Mouse (Mus musculus): ENCODE data around the gene Sarm1. TPM values are rescaled to one million over a fixed set of nuclear protein-coding genes. Genes with fewer than 3 reads are reported as not detected.

The Sarm1 gene
- polyA plus RNA-seq, 1 experiment from 2014 or later, result 45.0 TPM

DNA sequence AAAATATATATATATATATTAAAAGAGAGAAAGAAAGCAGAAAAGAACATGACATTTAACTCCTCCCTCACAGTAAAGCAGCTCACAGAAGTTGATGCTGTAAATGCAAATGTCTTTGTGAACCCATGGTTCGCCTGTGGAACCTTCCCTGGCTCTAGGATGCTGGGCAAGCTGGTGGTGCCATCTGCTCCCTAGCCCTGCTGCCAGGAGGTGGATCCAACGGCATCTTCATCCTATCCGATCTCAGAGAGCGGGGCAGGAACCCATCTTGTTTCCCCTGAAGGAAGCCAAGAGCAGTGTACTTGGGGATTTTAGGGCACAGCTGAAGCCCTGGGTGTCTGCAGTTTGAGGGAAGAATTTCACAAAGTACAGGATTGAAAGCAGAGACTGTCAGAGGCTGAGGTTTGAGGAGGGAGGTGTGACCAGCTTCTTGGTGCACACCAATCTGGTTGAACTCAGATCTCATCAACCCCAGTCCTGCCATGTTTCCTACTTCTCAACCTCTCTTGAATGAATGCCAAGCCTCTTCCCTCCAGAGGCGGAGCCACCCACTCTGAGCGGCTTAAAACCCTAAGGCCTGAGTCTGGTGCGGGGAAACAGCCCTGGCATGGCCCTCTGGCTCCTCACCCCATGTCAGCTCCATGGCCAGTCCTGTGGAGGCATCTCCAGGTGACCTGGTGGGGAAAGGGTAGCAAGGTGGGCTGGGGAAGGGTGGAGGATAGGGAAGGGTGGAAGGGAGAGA, 5.5 kb upstream of the Sarm1 start, which contains the start of gene Sebox:
Sebox (plus strand) TSS at position 539 of the 742 bp plus-strand sequence.
- Histone ChIP-seq H3K36me3 (peaks cover 31% of the 10 kb centered on the region), H3K4me3 (no peak within 1 kb of the TSS), H3K4me1 (replicated peaks) (peaks cover 6% of the 10 kb centered on the region), H3K27ac (no peak within 1 kb of the TSS), H3K4me2 (no peak within 1 kb of the TSS), H3K9me3 (no peaks in the 10 kb centered on the region), H3K9ac (no peak within 1 kb of the TSS), H3K27me3 (peaks cover 27% of the 10 kb centered on the region)
- no peak for ATAC-seq (ENCODE audit: low FRiP score)
- WGBS, result 69% methylated on average over 7 of the region's 7 CpGs

DNA sequence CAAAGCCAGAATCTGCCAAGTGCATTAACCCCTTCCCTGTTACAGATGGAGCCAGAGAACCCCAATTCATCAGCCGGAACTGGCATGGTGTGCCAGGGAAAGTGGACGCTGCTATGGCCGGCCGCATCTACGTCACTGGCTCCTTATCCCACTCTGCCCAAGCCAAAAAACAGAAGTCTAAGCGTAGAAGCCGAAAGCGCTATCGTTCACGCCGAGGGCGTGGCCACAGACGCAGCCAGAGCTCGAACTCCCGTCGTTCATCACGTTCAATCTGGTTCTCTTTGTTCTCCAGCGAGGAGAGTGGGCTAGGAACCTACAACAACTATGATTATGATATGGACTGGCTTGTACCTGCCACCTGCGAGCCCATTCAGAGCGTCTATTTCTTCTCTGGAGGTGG, 4.0 kb upstream of the Sarm1 start:
- Histone ChIP-seq H3K27ac (no peak overlapping the region), H3K9me3 (no peaks in the 10 kb centered on the region), H3K27me3 (peaks cover 27% of the 10 kb centered on the region), H3K4me3 (no peak overlapping the region), H3K4me1 (replicated peaks) (peaks cover 11% of the 10 kb centered on the region), H3K4me2 (0 out of 2 replicates have a peak overlapping the region, but pooled peaks have one; percentile 13), H3K36me3 (peaks cover 16% of the 10 kb centered on the region), H3K9ac (no peak overlapping the region)
- 86% methylated on average over 20 of the region's 20 CpGs for WGBS
- ATAC-seq (ENCODE audit: low FRiP score), result no peak

DNA sequence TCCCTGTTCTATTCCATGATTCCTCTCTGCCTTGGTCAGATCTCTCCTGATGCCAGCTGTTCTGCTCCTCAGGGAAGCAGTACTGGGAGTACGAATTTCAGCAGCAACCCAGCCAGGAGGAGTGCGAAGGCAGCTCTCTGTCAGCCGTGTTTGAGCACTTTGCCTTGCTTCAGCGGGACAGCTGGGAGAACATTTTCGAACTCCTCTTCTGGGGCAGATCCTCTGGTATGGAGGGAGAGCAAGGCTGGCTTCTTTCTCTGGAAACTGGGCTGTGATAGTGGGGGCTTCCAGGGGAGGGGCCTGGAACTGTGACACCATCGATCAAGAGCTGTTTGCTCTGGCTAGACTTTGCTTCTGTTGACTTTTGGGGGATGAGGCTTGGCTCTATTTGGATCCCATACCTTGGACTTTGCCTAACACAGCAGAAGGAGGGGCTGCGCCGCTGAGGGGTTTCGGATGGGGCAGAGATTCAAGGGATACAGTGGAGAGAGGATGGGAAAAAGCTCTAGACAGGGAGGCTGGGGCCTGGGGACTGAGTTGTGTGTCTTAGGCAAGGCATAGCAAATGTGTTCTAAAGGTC, 3.2 kb upstream of the Sarm1 start:
- Histone ChIP-seq H3K9ac (peak overlapping the region; percentile 53; the same call in 1 of the 2 replicates), H3K4me2 (peak overlapping the region; percentile 18; the same call in 1 of the 2 replicates), H3K36me3 (peaks cover 7% of the 10 kb centered on the region), H3K27ac (no peak overlapping the region), H3K4me3 (peak overlapping the region; percentile 18), H3K27me3 (peaks cover 27% of the 10 kb centered on the region), H3K9me3 (no peaks in the 10 kb centered on the region), H3K4me1 (replicated peaks) (peaks cover 20% of the 10 kb centered on the region)
- ATAC-seq (ENCODE audit: low FRiP score), result no peak
- WGBS, result 79% methylated on average over 9 of the region's 9 CpGs

DNA sequence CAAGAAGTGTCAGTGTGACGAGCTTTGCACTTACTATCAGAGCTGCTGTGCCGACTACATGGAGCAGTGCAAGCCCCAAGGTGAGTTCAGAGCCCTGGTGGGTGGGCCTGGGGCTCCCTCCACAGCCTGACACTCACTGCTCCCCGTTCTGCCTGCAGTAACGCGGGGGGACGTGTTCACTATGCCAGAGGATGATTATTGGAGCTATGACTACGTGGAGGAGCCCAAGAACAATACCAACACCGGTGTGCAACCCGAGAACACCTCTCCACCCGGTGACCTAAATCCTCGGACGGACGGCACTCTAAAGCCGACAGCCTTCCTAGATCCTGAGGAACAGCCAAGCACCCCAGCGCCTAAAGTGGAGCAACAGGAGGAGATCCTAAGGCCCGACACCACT, 2.0 kb upstream of the Sarm1 start:
- Histone ChIP-seq H3K4me1 (replicated peaks) (peaks cover 31% of the 10 kb centered on the region), H3K9me3 (no peaks in the 10 kb centered on the region), H3K4me2 (peak overlapping the region; percentile 6), H3K36me3 (no peaks in the 10 kb centered on the region), H3K27ac (peak overlapping the region; percentile 19; the same call in 1 of the 2 replicates), H3K27me3 (peaks cover 35% of the 10 kb centered on the region), H3K9ac (0 out of 2 replicates have a peak overlapping the region, but pooled peaks have one; percentile 53), H3K4me3 (peak overlapping the region; percentile 18)
- ATAC-seq (ENCODE audit: low FRiP score), result no peak
- WGBS, result 56% methylated on average over 16 of the region's 16 CpGs

DNA sequence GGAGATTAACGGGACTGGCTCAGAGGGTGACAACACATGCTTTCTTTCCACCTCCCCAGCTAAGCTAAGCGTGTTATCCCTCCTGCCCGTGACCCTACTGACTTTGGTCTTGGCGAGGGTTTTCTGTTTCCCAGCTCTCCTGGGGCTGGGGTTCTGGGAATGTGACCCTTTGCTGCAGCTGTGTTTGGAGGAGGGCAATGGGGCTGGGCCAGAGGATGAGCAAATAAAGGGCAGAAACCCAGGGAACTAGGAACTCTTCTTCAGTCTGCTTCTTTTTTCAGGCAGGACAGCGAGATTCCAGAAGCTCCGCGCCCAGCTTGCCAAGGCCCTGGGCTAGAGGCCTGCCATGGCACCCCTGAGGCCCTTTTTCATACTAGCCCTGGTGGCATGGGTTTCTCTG, 1.4 kb upstream of the Sarm1 start, which contains the start of gene Vtn:
Vtn (plus strand) TSS at position 88 of the 400 bp plus-strand sequence.
- 50% methylated on average over 7 of the region's 7 CpGs for WGBS
- H3K4me3 ChIP-seq, result peak within 1 kb of the TSS; percentile 73
- no peaks in the 10 kb centered on the region for H3K9me3 ChIP-seq
- no peak for ATAC-seq (ENCODE audit: low FRiP score)
- H3K4me1 ChIP-seq (replicated peaks), result peaks cover 37% of the 10 kb centered on the region
- no peaks in the 10 kb centered on the region for H3K36me3 ChIP-seq
- H3K9ac ChIP-seq, result peak within 1 kb of the TSS; percentile 72
- H3K27me3 ChIP-seq, result peaks cover 40% of the 10 kb centered on the region
- peak within 1 kb of the TSS; percentile 96 for H3K27ac ChIP-seq
- H3K4me2 ChIP-seq, result peak within 1 kb of the TSS; percentile 71

DNA sequence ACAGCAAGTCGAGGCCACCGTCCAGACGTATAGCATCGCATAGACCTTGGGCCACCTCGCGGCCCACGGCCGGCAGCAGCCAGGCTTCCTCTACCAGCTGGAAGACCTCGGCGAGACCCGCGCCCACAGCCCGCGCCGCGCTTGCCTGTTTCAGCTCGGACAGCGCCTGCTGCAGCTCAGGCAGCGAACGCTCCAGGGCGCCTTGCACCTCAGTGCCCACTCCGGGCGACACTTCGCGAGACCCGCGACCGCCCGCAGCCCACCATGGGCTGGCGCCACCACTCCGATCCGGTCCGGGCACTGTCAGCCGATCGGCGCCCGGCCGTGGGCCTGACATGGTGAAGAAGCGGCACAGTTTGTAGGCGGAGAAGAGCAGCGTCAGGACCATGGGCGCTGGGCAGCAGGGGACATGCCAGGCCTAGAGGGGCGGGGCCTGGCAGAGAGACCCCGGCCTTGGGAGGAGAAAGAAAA, 448 bp downstream of the Sarm1 start:
- Histone ChIP-seq H3K27ac (peak overlapping the region; percentile 96), H3K36me3 (no peaks in the 10 kb centered on the region), H3K9ac (peak overlapping the region; percentile 94), H3K27me3 (peaks cover 47% of the 10 kb centered on the region), H3K4me2 (peak overlapping the region; percentile 71), H3K4me3 (peak overlapping the region; percentile 73), H3K9me3 (no peaks in the 10 kb centered on the region), H3K4me1 (replicated peaks) (peaks cover 37% of the 10 kb centered on the region)
- under 1% methylated on average over 44 of the region's 44 CpGs for WGBS
- peak; percentile 86 for ATAC-seq (ENCODE audit: low FRiP score)

DNA sequence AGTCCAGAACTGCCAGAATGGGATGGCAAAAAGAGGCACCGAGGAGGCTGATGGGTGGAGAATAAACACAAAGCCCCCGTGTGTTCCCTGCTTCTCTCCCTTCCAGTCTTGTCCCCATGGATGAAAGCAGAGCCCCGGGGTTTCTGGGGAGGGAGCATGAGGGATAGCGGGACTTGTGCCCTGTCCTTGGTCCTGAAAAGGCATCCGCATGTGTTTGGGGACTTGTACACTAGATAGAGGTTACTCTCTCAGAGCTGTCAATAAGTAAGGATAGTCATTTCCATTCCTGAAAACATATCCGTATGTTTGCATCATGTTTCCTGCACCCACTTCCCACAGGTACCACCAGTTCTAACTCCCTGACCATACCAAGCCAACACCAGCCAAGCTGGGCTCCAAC, 1.6 kb downstream of the Sarm1 start:
- WGBS, result 9% methylated on average over 6 of the region's 6 CpGs
- no peaks in the 10 kb centered on the region for H3K9me3 ChIP-seq
- no peaks in the 10 kb centered on the region for H3K36me3 ChIP-seq
- H3K4me2 ChIP-seq, result peak overlapping the region; percentile 71
- no peak overlapping the region for H3K27ac ChIP-seq
- peaks cover 41% of the 10 kb centered on the region for H3K4me1 ChIP-seq (replicated peaks)
- H3K27me3 ChIP-seq, result peaks cover 48% of the 10 kb centered on the region
- peak overlapping the region; percentile 73 for H3K4me3 ChIP-seq
- H3K9ac ChIP-seq, result peak overlapping the region; percentile 94
- no peak for ATAC-seq (ENCODE audit: low FRiP score)

DNA sequence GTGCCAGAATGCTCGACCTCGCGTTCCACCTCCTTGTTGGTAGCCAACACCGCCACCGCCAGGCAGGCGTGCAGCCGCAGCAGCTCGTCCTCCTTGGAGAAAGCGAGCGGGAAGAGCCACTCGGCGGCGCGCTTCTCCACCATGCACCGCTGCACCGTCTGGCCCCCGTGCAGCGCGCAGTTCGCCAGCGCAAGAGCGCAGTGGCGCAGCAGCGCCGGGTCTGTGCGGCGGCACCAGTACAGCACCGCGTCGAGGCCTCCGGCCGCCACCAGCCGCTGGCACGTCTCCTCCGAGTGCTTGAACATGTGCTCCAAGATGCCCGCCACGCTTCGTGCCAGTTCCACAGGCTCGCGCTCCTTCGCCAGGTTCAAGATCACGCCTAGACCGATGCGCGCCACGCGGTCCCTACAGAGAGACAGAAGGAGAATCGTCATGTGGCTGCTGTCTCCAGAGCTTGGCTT, 6.7 kb downstream of the Sarm1 start:
- Histone ChIP-seq H3K27ac (peak overlapping the region; percentile 50), H3K9ac (peak overlapping the region; percentile 62), H3K27me3 (peaks cover 69% of the 10 kb centered on the region), H3K36me3 (peaks cover 27% of the 10 kb centered on the region), H3K4me1 (replicated peaks) (peaks cover 32% of the 10 kb centered on the region), H3K9me3 (no peaks in the 10 kb centered on the region), H3K4me3 (peak overlapping the region; percentile 32), H3K4me2 (peak overlapping the region; percentile 54)
- peak; percentile 81 for ATAC-seq (ENCODE audit: low FRiP score)
- 10% methylated on average over 47 of the region's 48 CpGs for WGBS

DNA sequence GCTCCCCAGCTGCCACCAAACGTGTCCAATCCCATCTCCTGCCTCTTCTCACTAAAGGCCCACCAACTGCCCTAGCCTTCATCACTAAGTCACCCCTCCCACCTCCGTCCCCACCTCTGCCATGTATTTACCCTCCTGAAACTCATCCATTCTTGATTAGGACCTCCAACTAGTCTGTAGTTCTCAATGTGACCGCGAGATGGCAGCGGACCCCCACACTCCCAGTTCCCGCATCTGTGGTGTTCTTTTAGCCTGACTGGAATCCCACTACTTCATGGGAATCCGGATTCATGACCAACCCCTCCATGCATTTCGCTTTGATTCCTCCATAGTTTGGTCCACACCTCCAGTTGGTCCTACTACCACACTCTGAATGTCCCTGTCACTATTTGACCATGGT, 9.4 kb downstream of the Sarm1 start:
- Histone ChIP-seq H3K4me2 (no peak overlapping the region), H3K36me3 (peaks cover 52% of the 10 kb centered on the region), H3K9ac (no peak overlapping the region), H3K27me3 (peaks cover 55% of the 10 kb centered on the region), H3K4me1 (replicated peaks) (peaks cover 13% of the 10 kb centered on the region), H3K9me3 (no peaks in the 10 kb centered on the region), H3K4me3 (no peak overlapping the region), H3K27ac (no peak overlapping the region)
- 6% methylated on average over 8 of the region's 8 CpGs for WGBS
- ATAC-seq (ENCODE audit: low FRiP score), result no peak

DNA sequence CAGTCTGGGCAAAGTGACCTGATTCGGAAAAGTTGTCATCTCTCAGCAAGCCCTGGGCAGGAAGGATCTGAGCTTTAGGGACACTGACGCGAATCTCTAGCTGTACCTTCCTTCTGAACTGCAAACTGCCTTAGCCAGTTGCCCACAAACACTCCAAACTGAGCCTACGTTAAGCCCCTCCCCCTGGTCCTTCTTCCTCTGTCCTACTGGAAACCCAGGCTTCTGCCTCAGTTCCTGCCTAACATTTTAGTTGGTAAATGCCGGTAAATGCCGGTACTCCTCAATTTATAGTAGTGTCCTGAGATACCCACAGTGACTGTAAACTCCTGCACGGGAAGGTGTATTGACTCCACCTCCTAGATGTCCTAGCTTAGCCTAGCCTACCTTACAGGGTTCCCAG, 13.9 kb downstream of the Sarm1 start:
- Histone ChIP-seq H3K27me3 (peaks cover 19% of the 10 kb centered on the region), H3K4me3 (no peak overlapping the region), H3K27ac (no peak overlapping the region), H3K4me1 (replicated peaks) (no peaks in the 10 kb centered on the region), H3K9me3 (no peaks in the 10 kb centered on the region), H3K9ac (no peak overlapping the region), H3K36me3 (peaks cover 92% of the 10 kb centered on the region), H3K4me2 (no peak overlapping the region)
- WGBS, result 64% methylated on average over 7 of the region's 7 CpGs
- ATAC-seq (ENCODE audit: low FRiP score), result no peak

DNA sequence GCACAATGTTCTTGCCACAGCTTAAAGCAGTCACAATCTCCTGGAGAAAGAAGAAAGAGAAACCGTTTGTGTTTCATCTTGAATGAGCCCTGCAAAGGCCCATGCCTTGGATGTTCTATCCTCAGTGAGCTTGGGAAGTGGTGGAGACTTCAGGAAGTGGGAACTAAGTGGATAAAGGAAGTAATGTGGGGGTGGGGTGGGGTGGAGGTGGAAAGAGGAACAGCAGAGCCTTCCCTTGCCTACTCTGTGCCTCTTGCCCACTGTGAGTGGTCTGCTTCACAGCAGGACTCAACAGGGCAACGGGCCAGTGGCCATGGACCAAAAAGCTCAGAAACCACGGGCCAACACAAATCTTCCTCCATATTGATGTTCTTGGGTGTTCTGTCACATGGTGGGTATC, 22.3 kb downstream of the Sarm1 start:
- Histone ChIP-seq H3K4me3 (no peak overlapping the region), H3K27ac (no peak overlapping the region), H3K9ac (no peak overlapping the region), H3K9me3 (no peaks in the 10 kb centered on the region), H3K4me1 (replicated peaks) (no peaks in the 10 kb centered on the region), H3K4me2 (no peak overlapping the region), H3K27me3 (no peaks in the 10 kb centered on the region), H3K36me3 (peaks cover 68% of the 10 kb centered on the region)
- WGBS, result 78% methylated on average over 3 of the region's 3 CpGs
- ATAC-seq (ENCODE audit: low FRiP score), result no peak

DNA sequence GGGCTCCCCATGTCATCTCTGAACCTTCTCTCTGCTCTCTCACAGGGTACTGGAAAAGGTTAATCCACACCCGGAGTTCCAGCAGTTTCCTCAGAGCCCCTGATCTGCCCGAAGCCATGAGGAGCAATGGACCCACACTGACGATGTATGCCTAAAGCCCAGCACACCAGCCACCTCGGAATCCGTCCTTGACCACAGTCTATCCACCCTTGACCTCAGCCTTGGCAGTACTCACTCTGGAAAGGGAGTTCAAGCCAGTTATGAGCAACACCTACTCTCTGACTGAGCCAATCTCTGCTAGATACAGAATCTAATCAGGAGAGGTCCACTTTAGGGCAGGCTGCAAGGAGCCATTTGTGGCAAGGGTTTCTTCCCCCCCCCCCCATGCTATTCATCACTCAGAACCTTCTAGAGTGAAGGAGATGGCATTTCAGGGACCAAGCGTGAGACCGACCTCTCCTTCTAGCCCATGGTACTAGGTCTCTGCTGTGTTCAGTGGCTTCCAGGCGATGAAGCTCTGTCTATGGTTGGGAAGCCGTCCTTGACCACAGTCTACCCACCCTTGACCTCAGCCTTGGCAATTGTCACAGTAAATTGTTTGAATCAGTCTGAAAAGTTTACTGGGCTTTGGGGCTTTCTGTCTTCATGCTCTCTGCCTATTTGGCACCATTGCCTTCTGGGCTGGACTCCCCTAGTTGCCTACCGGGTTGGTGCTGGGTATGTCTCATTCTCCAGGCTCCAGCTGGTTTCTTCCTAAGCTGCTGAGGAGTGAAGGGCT, 26.0 kb downstream of the Sarm1 start:
- Histone ChIP-seq H3K9me3 (no peaks in the 10 kb centered on the region), H3K27ac (no peak overlapping the region), H3K27me3 (no peaks in the 10 kb centered on the region), H3K36me3 (peaks cover 51% of the 10 kb centered on the region), H3K9ac (no peak overlapping the region), H3K4me2 (no peak overlapping the region), H3K4me1 (replicated peaks) (peaks cover 4% of the 10 kb centered on the region), H3K4me3 (no peak overlapping the region)
- no peak for ATAC-seq (ENCODE audit: low FRiP score)
- 89% methylated on average over 10 of the region's 10 CpGs for WGBS
